ENCODE assay signal across 8 mouse cellular contexts in genomic region chr15:85668871-85669651, GRCm38 (mm10).
DNase-seq lines count a peak whose midpoint lies in the region; ATAC-seq and TF ChIP-seq lines count a peak whose summit lies in the region.

No protein-coding gene starts in this region.

- no peaks in the 10 kb centered on the region for H3K9me3 ChIP-seq in lung, embryonic 16.5 days (ENCODE audit: control insufficient read depth, low read length)
- H3K9me3 ChIP-seq in forebrain, embryonic 15.5 days, result no peaks in the 10 kb centered on the region
- no peaks in the 10 kb centered on the region for H3K9me3 ChIP-seq in neural tube, embryonic 13.5 days

- intact Hi-C loops in heart, adult 2 months (cut with DNase I), result no loop called here
- intact Hi-C loops in heart, postnatal 36 days (cut with DNase I), result no loop called here
- intact Hi-C loops in left cerebral cortex, postnatal 14 days (cut with DNase I), result no loop called here

- peak overlapping the region; percentile 100 for H3K27ac ChIP-seq in heart, adult 2 months
- H3K27ac ChIP-seq in lung, embryonic 16.5 days (ENCODE audit: low read length), result peak overlapping the region; percentile 100
- peak overlapping the region; percentile 100 for H3K27ac ChIP-seq in forebrain, embryonic 15.5 days (replicated peaks)
- H3K27ac ChIP-seq in neural tube, embryonic 13.5 days (replicated peaks), result peak overlapping the region; percentile 100

- peaks cover 9% of the 10 kb centered on the region for H3K79me2 ChIP-seq in heart, adult 2 months (replicated peaks; ENCODE audit: control insufficient read depth, insufficient read depth, low read length)

- WGBS in heart, adult 2 months, result 10% methylated on average over 9 of the region's 9 CpGs
- WGBS in lung, embryonic 16.5 days, result 45% methylated on average over 9 of the region's 9 CpGs
- 38% methylated on average over 9 of the region's 9 CpGs for WGBS in forebrain, embryonic 15.5 days
- WGBS in neural tube, embryonic 13.5 days, result 50% methylated on average over 9 of the region's 9 CpGs

- peak overlapping the region; percentile 86 for H3K4me2 ChIP-seq in lung, embryonic 16.5 days (ENCODE audit: low read depth, low read length)
- peak overlapping the region; percentile 62 for H3K4me2 ChIP-seq in forebrain, embryonic 15.5 days (replicated peaks)
- peak overlapping the region; percentile 97 for H3K4me2 ChIP-seq in neural tube, embryonic 13.5 days

- H3K36me3 ChIP-seq in heart, adult 2 months (ENCODE audit: control insufficient read depth, insufficient read depth, low read length), result peaks cover 12% of the 10 kb centered on the region
- H3K36me3 ChIP-seq in lung, embryonic 16.5 days (ENCODE audit: control insufficient read depth, insufficient read depth, low read length), result peaks cover under 1% of the 10 kb centered on the region; the same call in 1 of the 2 replicates
- H3K36me3 ChIP-seq in forebrain, embryonic 15.5 days, result no peaks in the 10 kb centered on the region
- H3K36me3 ChIP-seq in neural tube, embryonic 13.5 days, result peaks cover 2% of the 10 kb centered on the region; the same call in 1 of the 2 replicates

- peak overlapping the region; percentile 69 for H3K9ac ChIP-seq in heart, adult 2 months (ENCODE audit: low read depth, low read length)
- H3K9ac ChIP-seq in lung, embryonic 16.5 days (ENCODE audit: low read length), result peak overlapping the region; percentile 100
- peak overlapping the region; percentile 38 for H3K9ac ChIP-seq in forebrain, embryonic 15.5 days (replicated peaks)
- peak overlapping the region; percentile 100 for H3K9ac ChIP-seq in neural tube, embryonic 13.5 days

- ATAC-seq in lung, embryonic 16.5 days (ENCODE audit: low read depth), result no peak
- ATAC-seq in forebrain, embryonic 15.5 days (replicated peaks), result no peak
- ATAC-seq in neural tube, embryonic 13.5 days (ENCODE audit: low read depth), result no peak

- peak in 1 of 2 experiments; percentile 67 for DNase-seq in heart, adult 2 months
- DNase-seq in heart, postnatal 36 days, result no peak
- no peak for DNase-seq in lung, adult 18-20 months
- DNase-seq in left cerebral cortex, postnatal 14 days (ENCODE audit: low spot score in 2 of 2), result no peak
- no peak for DNase-seq in adrenal gland, adult 18-20 months (ENCODE audit: low spot score in 2 of 2)

- no peak for TF ChIP-seq CTCF in heart, adult 2 months (IDR thresholded peaks at IDR 0.05)

- no peaks in the 10 kb centered on the region for H3K27me3 ChIP-seq in heart, adult 2 months (ENCODE audit: control insufficient read depth, insufficient read depth, low read length)
- no peaks in the 10 kb centered on the region for H3K27me3 ChIP-seq in lung, embryonic 16.5 days (ENCODE audit: control insufficient read depth, insufficient read depth, low read depth, low read length)
- 0 out of 2 replicates have a peak, but pooled peaks cover 3% of the 10 kb centered on the region for H3K27me3 ChIP-seq in forebrain, embryonic 15.5 days
- peaks cover 21% of the 10 kb centered on the region for H3K27me3 ChIP-seq in neural tube, embryonic 13.5 days

- no peak for TF ChIP-seq POLR2A in heart, adult 2 months (IDR thresholded peaks at IDR 0.05; ENCODE audit: insufficient read depth, low read depth, low read length)

- peak overlapping the region; percentile 93 for H3K4me3 ChIP-seq in heart, adult 2 months
- H3K4me3 ChIP-seq in lung, embryonic 16.5 days (ENCODE audit: low read length), result peak overlapping the region; percentile 98
- peak overlapping the region; percentile 77 for H3K4me3 ChIP-seq in forebrain, embryonic 15.5 days
- H3K4me3 ChIP-seq in neural tube, embryonic 13.5 days, result peak overlapping the region; percentile 98; the same call in 1 of the 2 replicates

- TF ChIP-seq EP300 in heart, adult 2 months (IDR thresholded peaks at IDR 0.05; ENCODE audit: insufficient read depth, low read depth, low read length), result no peak

- H3K4me1 ChIP-seq in heart, adult 2 months (ENCODE audit: control insufficient read depth, insufficient read depth, low read length), result peaks cover 11% of the 10 kb centered on the region
- peaks cover 25% of the 10 kb centered on the region for H3K4me1 ChIP-seq in lung, embryonic 16.5 days (replicated peaks; ENCODE audit: control insufficient read depth, insufficient read depth, low read length)
- H3K4me1 ChIP-seq in forebrain, embryonic 15.5 days, result peaks cover 44% of the 10 kb centered on the region
- H3K4me1 ChIP-seq in neural tube, embryonic 13.5 days (replicated peaks), result peaks cover 57% of the 10 kb centered on the region

Comparison
In these comparisons a context has a peak if more than half of its experiments do, and no peak if none do; other contexts are left out.
1. H3K9ac ChIP-seq: peak in every context shown above with its lines; median percentile 100 in lung, embryonic 16.5 days; 100 in neural tube, embryonic 13.5 days; 69 in heart, adult 2 months; 38 in forebrain, embryonic 15.5 days.